Comparison of ENCODE assay signal across 22 mouse cellular contexts in the genomic region with DNA sequence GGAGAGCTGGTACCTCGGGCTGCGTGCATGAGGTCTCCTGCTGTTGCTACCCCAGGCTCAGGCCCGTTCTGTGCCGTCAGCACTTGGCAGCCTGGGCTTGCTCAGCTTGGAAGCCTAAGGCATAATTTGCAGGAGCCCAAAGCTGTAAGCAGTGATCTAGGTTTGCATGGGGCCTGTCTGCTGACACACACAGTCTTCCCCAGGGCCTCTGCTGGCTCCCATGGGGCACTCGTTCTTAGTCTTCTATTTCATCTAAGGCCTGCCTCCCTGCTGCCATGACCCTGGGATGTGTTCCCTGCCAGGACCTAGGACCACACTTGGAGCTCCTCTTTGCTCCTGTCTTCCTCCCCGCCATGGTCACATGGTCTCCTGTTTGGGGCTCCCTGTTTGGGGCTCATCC. TPM values are rescaled to one million over a fixed set of nuclear protein-coding genes. Genes with fewer than 3 reads are reported as not detected.
A peak's percentile ranks its signal among the peaks of the same experiment; 100 is the strongest.
DNase-seq lines count a peak whose midpoint lies in the region; ATAC-seq and TF ChIP-seq lines count a peak whose summit lies in the region.
"Had no signal": no experiment of that assay in that cellular context is flagged by ENCODE, and none has a peak within 500 bp of the region (broad histone marks: within the 10 kb centered on the region; RNA-seq: fewer than 3 reads in every experiment).

No protein-coding gene starts in this region.

- H3K27ac ChIP-seq in forebrain, embryonic 10.5 days, result 0 out of 2 replicates have a peak overlapping the region, but pooled peaks have one; percentile 7
- no peak overlapping the region for H3K27ac ChIP-seq in forebrain, embryonic 11.5 days (ENCODE audit: low read depth, low read length)
- H3K27ac ChIP-seq in cerebellum, adult 2 months (ENCODE audit: insufficient read depth, low read length), result no peak overlapping the region
- no peak overlapping the region for H3K27ac ChIP-seq in forebrain, embryonic 14.5 days (ENCODE audit: low read depth, low read length)
- H3K27ac ChIP-seq: forebrain, embryonic 13.5 days; heart, adult 2 months; heart, embryonic 15.5 days; hindbrain, embryonic 14.5 days; intestine, embryonic 15.5 days had no signal

- no peak overlapping the region for H3K4me3 ChIP-seq in forebrain, embryonic 10.5 days
- H3K4me3 ChIP-seq in forebrain, embryonic 11.5 days (ENCODE audit: low read depth, low read length), result no peak overlapping the region
- H3K4me3 ChIP-seq in cerebellum, adult 2 months (replicated peaks; ENCODE audit: insufficient read depth, low read depth, low read length), result no peak overlapping the region
- no peak overlapping the region for H3K4me3 ChIP-seq in forebrain, embryonic 14.5 days (ENCODE audit: low read depth, low read length)
- H3K4me3 ChIP-seq: forebrain, embryonic 13.5 days; heart, adult 2 months; heart, embryonic 15.5 days; hindbrain, embryonic 10.5 days; intestine, embryonic 15.5 days had no signal

- 74% methylated on average over 6 of the region's 6 CpGs for WGBS in forebrain, embryonic 10.5 days
- 69% methylated on average over 6 of the region's 6 CpGs for WGBS in forebrain, embryonic 11.5 days
- 65% methylated on average over 6 of the region's 6 CpGs for WGBS in cerebellum, adult 2 months
- 79% methylated on average over 6 of the region's 6 CpGs for WGBS in forebrain, embryonic 14.5 days

- intact Hi-C loops in heart, postnatal 36 days (cut with DNase I), result no loop called here

- H3K36me3 ChIP-seq in forebrain, embryonic 10.5 days (replicated peaks), result no peaks in the 10 kb centered on the region
- H3K36me3 ChIP-seq in forebrain, embryonic 11.5 days (ENCODE audit: control insufficient read depth, insufficient read depth, low read length), result no peaks in the 10 kb centered on the region
- H3K36me3 ChIP-seq in forebrain, embryonic 14.5 days (ENCODE audit: control insufficient read depth, insufficient read depth, low read length), result no peaks in the 10 kb centered on the region
- H3K36me3 ChIP-seq: G1E; heart, embryonic 15.5 days; hindbrain, embryonic 10.5 days; intestine, embryonic 15.5 days had no signal

- no peak for ATAC-seq in forebrain, embryonic 11.5 days (replicated peaks; ENCODE audit: low FRiP score)
- ATAC-seq in forebrain, embryonic 14.5 days, result no peak
- ATAC-seq: activated CD4-positive, CD25-positive, alpha-beta regulatory T cell, adult 4 months; forebrain, embryonic 13.5 days; intestine, embryonic 15.5 days had no signal

- H3K4me2 ChIP-seq in forebrain, embryonic 11.5 days (ENCODE audit: low read depth, low read length, severe bottlenecking), result no peak overlapping the region
- H3K4me2 ChIP-seq in forebrain, embryonic 14.5 days (ENCODE audit: low read length), result no peak overlapping the region
- H3K4me2 ChIP-seq: forebrain, embryonic 13.5 days; heart, embryonic 11.5 days; heart, embryonic 15.5 days; hindbrain, embryonic 14.5 days; intestine, embryonic 15.5 days had no signal

- no peak for TF ChIP-seq CTCF in cerebellum, adult 2 months (IDR thresholded peaks at IDR 0.05; ENCODE audit: borderline replicate concordance, insufficient read depth, low read depth, low read length)

- no peaks in the 10 kb centered on the region for H3K27me3 ChIP-seq in forebrain, embryonic 10.5 days (ENCODE audit: poor library complexity, severe bottlenecking)
- H3K27me3 ChIP-seq in forebrain, embryonic 11.5 days (ENCODE audit: control insufficient read depth, insufficient read depth, low read length), result no peaks in the 10 kb centered on the region
- H3K27me3 ChIP-seq in cerebellum, adult 2 months (ENCODE audit: control insufficient read depth, insufficient read depth, low read length), result no peaks in the 10 kb centered on the region
- no peaks in the 10 kb centered on the region for H3K27me3 ChIP-seq in forebrain, embryonic 14.5 days (replicated peaks; ENCODE audit: control insufficient read depth, insufficient read depth, low read length)
- H3K27me3 ChIP-seq: forebrain, embryonic 13.5 days; heart, embryonic 15.5 days; intestine, embryonic 15.5 days had no signal

- DNase-seq in forebrain, embryonic 10.5 days (ENCODE audit: extremely low spot score, low spot score), result no peak
- DNase-seq in forebrain, embryonic 11.5 days (ENCODE audit: low spot score), result no peak
- peak; percentile 94 for DNase-seq in heart, adult 11 months
- DNase-seq in heart, postnatal 36 days, result no peak
- DNase-seq in adrenal gland, postnatal 25 days, result peak; percentile 21
- peak; percentile 21 for DNase-seq in skeletal muscle tissue, adult 2 months (ENCODE audit: low read depth, low spot score)
- no peak for DNase-seq in cerebellum, adult 2 months
- DNase-seq in forebrain, embryonic 14.5 days (ENCODE audit: low spot score), result no peak
- DNase-seq: cerebellum, adult 18-20 months; cerebellum, postnatal 10 days; gastrocnemius, postnatal 14 days; heart, adult 2 months; heart, postnatal 14 days; kidney, adult 18-20 months had no signal

- H3K9ac ChIP-seq in forebrain, embryonic 11.5 days (ENCODE audit: low read length), result no peak overlapping the region
- H3K9ac ChIP-seq in forebrain, embryonic 14.5 days (ENCODE audit: low read length), result no peak overlapping the region
- H3K9ac ChIP-seq: forebrain, embryonic 13.5 days; heart, embryonic 15.5 days; hindbrain, embryonic 14.5 days; intestine, embryonic 15.5 days had no signal

- no peaks in the 10 kb centered on the region for H3K9me3 ChIP-seq in forebrain, embryonic 10.5 days
- no peaks in the 10 kb centered on the region for H3K9me3 ChIP-seq in forebrain, embryonic 11.5 days (ENCODE audit: control insufficient read depth, low read length)
- no peaks in the 10 kb centered on the region for H3K9me3 ChIP-seq in forebrain, embryonic 14.5 days (replicated peaks; ENCODE audit: control insufficient read depth, low read length)
- H3K9me3 ChIP-seq: forebrain, embryonic 13.5 days; G1E; heart, embryonic 15.5 days; hindbrain, embryonic 10.5 days; intestine, embryonic 15.5 days had no signal

- TF ChIP-seq POLR2A in cerebellum, adult 2 months (IDR thresholded peaks at IDR 0.05; ENCODE audit: borderline replicate concordance, insufficient read depth, low read length), result no peak

- H3K4me1 ChIP-seq in forebrain, embryonic 10.5 days, result peaks cover 25% of the 10 kb centered on the region
- no peaks in the 10 kb centered on the region for H3K4me1 ChIP-seq in forebrain, embryonic 11.5 days (replicated peaks; ENCODE audit: control insufficient read depth, insufficient read depth, low read length)
- peaks cover 7% of the 10 kb centered on the region for H3K4me1 ChIP-seq in cerebellum, adult 2 months (ENCODE audit: control insufficient read depth, insufficient read depth, low read length)
- no peaks in the 10 kb centered on the region for H3K4me1 ChIP-seq in forebrain, embryonic 14.5 days (ENCODE audit: control insufficient read depth, insufficient read depth, low read length)
- H3K4me1 ChIP-seq: forebrain, embryonic 13.5 days had no signal

RNA-seq across cellular contexts. Expression of gene Sept9, which starts 21.7 kb away (rescaled TPM):
- polyA plus RNA-seq in forebrain, embryonic 10.5 days (2016; fragmentation: Nextera tagmentation; extraction: Ambion mirVana), result 206 and 211 TPM in 2 replicates
- polyA plus RNA-seq in forebrain, embryonic 11.5 days (2014; fragmentation: Nextera tagmentation; extraction: Ambion mirVana), result 172 and 182 TPM in 2 replicates
- 10 to 100 TPM; 28.6 to 37.1 TPM for total RNA-seq in heart, postnatal 36 days (2021)
- total RNA-seq in adrenal gland, postnatal 25 days (2021), result 122 and 148 TPM in 2 replicates
- 9.6 and 13.3 TPM in 2 replicates for polyA plus RNA-seq in cerebellum, adult 2 months (2012; rRNA removed)
- polyA plus RNA-seq in forebrain, embryonic 14.5 days (2014; fragmentation: Nextera tagmentation; extraction: Ambion mirVana), result 113 and 119 TPM in 2 replicates

Comparison
In these comparisons a context has a peak if more than half of its experiments do, and no peak if none do; other contexts are left out.
1. DNase-seq: peak in heart, adult 11 months (single experiment), adrenal gland, postnatal 25 days (single experiment) and skeletal muscle tissue, adult 2 months (single experiment); none in forebrain, embryonic 10.5 days (single experiment), forebrain, embryonic 11.5 days (single experiment), heart, postnatal 36 days (0 of 2), cerebellum, adult 2 months (0 of 2) and forebrain, embryonic 14.5 days (single experiment).